Mouse (Mus musculus): Measurements from ENCODE around the gene Tmem82. TPM values are rescaled to one million over a fixed set of nuclear protein-coding genes. Genes with fewer than 3 reads are reported as not detected.

The Tmem82 gene
- polyA plus RNA-seq, 1 experiment from 2014 or later: 1.2 TPM

- H3K9ac ChIP-seq (ENCODE audit: low read depth, low read length): no peak overlapping the region
Measured at GRCm38 (mm10) chr4:141645988-141646387, 27.6 kb upstream of the Tmem82 start.

GRCm38 (mm10) chr4:141643118-141643855 lies 24.9 kb upstream of the Tmem82 start:
- H3K27ac ChIP-seq (ENCODE audit: low read depth, low read length): peak overlapping the region; percentile 42; the same call in 1 of the 2 replicates
- H3K36me3 ChIP-seq (ENCODE audit: control insufficient read depth, insufficient read depth, low read length): peaks cover 31% of the 10 kb centered on the region
- H3K27me3 ChIP-seq (ENCODE audit: control insufficient read depth, insufficient read depth, low read length): no peaks in the 10 kb centered on the region
- H3K4me1 ChIP-seq (ENCODE audit: control insufficient read depth, insufficient read depth, low read length): peaks cover 9% of the 10 kb centered on the region
- WGBS: 25% methylated on average over 7 of the region's 7 CpGs
- H3K4me2 ChIP-seq (replicated peaks; ENCODE audit: low read depth, low read length): no peak overlapping the region
- no peak overlapping the region for H3K9ac ChIP-seq (ENCODE audit: low read depth, low read length)
- no peaks in the 10 kb centered on the region for H3K9me3 ChIP-seq (ENCODE audit: control insufficient read depth, low read length)
- ATAC-seq (ENCODE audit: low FRiP score, low TSS enrichment): peak; percentile 54
- H3K4me3 ChIP-seq (ENCODE audit: low read length): no peak overlapping the region

More at GRCm38 (mm10) chr4:141645988-141646387, 27.6 kb upstream of the Tmem82 start:
- Histone ChIP-seq H3K27ac (ENCODE audit: low read depth, low read length) (no peak overlapping the region), H3K27me3 (ENCODE audit: control insufficient read depth, insufficient read depth, low read length) (no peaks in the 10 kb centered on the region), H3K4me2 (replicated peaks; ENCODE audit: low read depth, low read length) (no peak overlapping the region), H3K36me3 (ENCODE audit: control insufficient read depth, insufficient read depth, low read length) (peaks cover 10% of the 10 kb centered on the region), H3K4me1 (ENCODE audit: control insufficient read depth, insufficient read depth, low read length) (peaks cover 9% of the 10 kb centered on the region), H3K9me3 (ENCODE audit: control insufficient read depth, low read length) (no peaks in the 10 kb centered on the region), H3K4me3 (ENCODE audit: low read length) (no peak overlapping the region)
- 94% methylated on average over 8 of the region's 8 CpGs for WGBS
- ATAC-seq (ENCODE audit: low FRiP score, low TSS enrichment): no peak

- Histone ChIP-seq H3K27ac (ENCODE audit: low read depth, low read length) (no peak overlapping the region), H3K9ac (ENCODE audit: low read depth, low read length) (no peak overlapping the region), H3K4me2 (replicated peaks; ENCODE audit: low read depth, low read length) (no peak overlapping the region), H3K9me3 (ENCODE audit: control insufficient read depth, low read length) (no peaks in the 10 kb centered on the region), H3K4me3 (ENCODE audit: low read length) (no peak overlapping the region), H3K36me3 (ENCODE audit: control insufficient read depth, insufficient read depth, low read length) (peaks cover 42% of the 10 kb centered on the region), H3K4me1 (ENCODE audit: control insufficient read depth, insufficient read depth, low read length) (peaks cover 9% of the 10 kb centered on the region), H3K27me3 (ENCODE audit: control insufficient read depth, insufficient read depth, low read length) (no peaks in the 10 kb centered on the region)
- no peak for ATAC-seq (ENCODE audit: low FRiP score, low TSS enrichment)
- WGBS: 87% methylated on average over 25 of the region's 25 CpGs
Measured at GRCm38 (mm10) chr4:141641961-141642811, 23.8 kb upstream of the Tmem82 start.

- H3K27ac ChIP-seq (ENCODE audit: low read depth, low read length): no peak overlapping the region
- WGBS: 86% methylated on average over 7 of the region's 7 CpGs
- peaks cover 9% of the 10 kb centered on the region for H3K4me1 ChIP-seq (ENCODE audit: control insufficient read depth, insufficient read depth, low read length)
- H3K9me3 ChIP-seq (ENCODE audit: control insufficient read depth, low read length): no peaks in the 10 kb centered on the region
- H3K4me2 ChIP-seq (replicated peaks; ENCODE audit: low read depth, low read length): no peak overlapping the region
- H3K27me3 ChIP-seq (ENCODE audit: control insufficient read depth, insufficient read depth, low read length): no peaks in the 10 kb centered on the region
- no peak overlapping the region for H3K9ac ChIP-seq (ENCODE audit: low read depth, low read length)
- ATAC-seq (ENCODE audit: low FRiP score, low TSS enrichment): no peak
- H3K4me3 ChIP-seq (ENCODE audit: low read length): no peak overlapping the region
- peaks cover 50% of the 10 kb centered on the region for H3K36me3 ChIP-seq (ENCODE audit: control insufficient read depth, insufficient read depth, low read length)
Measured at GRCm38 (mm10) chr4:141641353-141641771, 22.9 kb upstream of the Tmem82 start.

GRCm38 (mm10) chr4:141639474-141639873 lies 21.0 kb upstream of the Tmem82 start:
- Histone ChIP-seq H3K36me3 (ENCODE audit: control insufficient read depth, insufficient read depth, low read length) (peaks cover 62% of the 10 kb centered on the region), H3K9ac (ENCODE audit: low read depth, low read length) (no peak overlapping the region), H3K9me3 (ENCODE audit: control insufficient read depth, low read length) (no peaks in the 10 kb centered on the region), H3K4me3 (ENCODE audit: low read length) (no peak overlapping the region), H3K27me3 (ENCODE audit: control insufficient read depth, insufficient read depth, low read length) (no peaks in the 10 kb centered on the region), H3K4me1 (ENCODE audit: control insufficient read depth, insufficient read depth, low read length) (peaks cover 9% of the 10 kb centered on the region), H3K4me2 (replicated peaks; ENCODE audit: low read depth, low read length) (no peak overlapping the region), H3K27ac (ENCODE audit: low read depth, low read length) (no peak overlapping the region)
- no peak for ATAC-seq (ENCODE audit: low FRiP score, low TSS enrichment)
- 64% methylated on average over 11 of the region's 11 CpGs for WGBS

- no peak for ATAC-seq (ENCODE audit: low FRiP score, low TSS enrichment)
- H3K4me1 ChIP-seq (ENCODE audit: control insufficient read depth, insufficient read depth, low read length): no peaks in the 10 kb centered on the region
- no peaks in the 10 kb centered on the region for H3K9me3 ChIP-seq (ENCODE audit: control insufficient read depth, low read length)
- H3K9ac ChIP-seq (ENCODE audit: low read depth, low read length): no peak overlapping the region
- no peak overlapping the region for H3K4me3 ChIP-seq (ENCODE audit: low read length)
- WGBS: 93% methylated on average over 5 of the region's 5 CpGs
- no peaks in the 10 kb centered on the region for H3K27me3 ChIP-seq (ENCODE audit: control insufficient read depth, insufficient read depth, low read length)
- H3K4me2 ChIP-seq (replicated peaks; ENCODE audit: low read depth, low read length): no peak overlapping the region
- no peak overlapping the region for H3K27ac ChIP-seq (ENCODE audit: low read depth, low read length)
- peaks cover 81% of the 10 kb centered on the region for H3K36me3 ChIP-seq (ENCODE audit: control insufficient read depth, insufficient read depth, low read length)
Measured at GRCm38 (mm10) chr4:141636693-141637092, 18.3 kb upstream of the Tmem82 start.

- no peak overlapping the region for H3K4me2 ChIP-seq (replicated peaks; ENCODE audit: low read depth, low read length)
- H3K27ac ChIP-seq (ENCODE audit: low read depth, low read length): no peak overlapping the region
- no peak overlapping the region for H3K4me3 ChIP-seq (ENCODE audit: low read length)
- H3K9ac ChIP-seq (ENCODE audit: low read depth, low read length): no peak overlapping the region
- 80% methylated on average over 9 of the region's 9 CpGs for WGBS
- peaks cover 81% of the 10 kb centered on the region for H3K36me3 ChIP-seq (ENCODE audit: control insufficient read depth, insufficient read depth, low read length)
- no peaks in the 10 kb centered on the region for H3K27me3 ChIP-seq (ENCODE audit: control insufficient read depth, insufficient read depth, low read length)
- ATAC-seq (ENCODE audit: low FRiP score, low TSS enrichment): no peak
- H3K9me3 ChIP-seq (ENCODE audit: control insufficient read depth, low read length): no peaks in the 10 kb centered on the region
- H3K4me1 ChIP-seq (ENCODE audit: control insufficient read depth, insufficient read depth, low read length): no peaks in the 10 kb centered on the region
Measured at GRCm38 (mm10) chr4:141635991-141636390, 17.6 kb upstream of the Tmem82 start.

GRCm38 (mm10) chr4:141632111-141632873 lies 13.9 kb upstream of the Tmem82 start:
- Histone ChIP-seq H3K27ac (ENCODE audit: low read depth, low read length) (no peak overlapping the region), H3K36me3 (ENCODE audit: control insufficient read depth, insufficient read depth, low read length) (peaks cover 87% of the 10 kb centered on the region), H3K4me1 (ENCODE audit: control insufficient read depth, insufficient read depth, low read length) (no peaks in the 10 kb centered on the region), H3K27me3 (ENCODE audit: control insufficient read depth, insufficient read depth, low read length) (no peaks in the 10 kb centered on the region), H3K4me2 (replicated peaks; ENCODE audit: low read depth, low read length) (no peak overlapping the region), H3K4me3 (ENCODE audit: low read length) (no peak overlapping the region), H3K9me3 (ENCODE audit: control insufficient read depth, low read length) (no peaks in the 10 kb centered on the region), H3K9ac (ENCODE audit: low read depth, low read length) (no peak overlapping the region)
- ATAC-seq (ENCODE audit: low FRiP score, low TSS enrichment): no peak
- WGBS: 88% methylated on average over 21 of the region's 21 CpGs

All from kidney, embryonic 14.5 days (tissue).